Comparison of ENCODE assay signal across 8 mouse cellular contexts in genomic region chr13:54302351-54303070, GRCm38 (mm10).
DNase-seq lines count a peak whose midpoint lies in the region; ATAC-seq and TF ChIP-seq lines count a peak whose summit lies in the region.

No protein-coding gene starts in this region.

- no peak for ATAC-seq in CD4-positive, CD25-positive, alpha-beta regulatory T cell, adult 4 months
- ATAC-seq in heart, postnatal 0 days (ENCODE audit: insufficient read depth, low read depth): peak; percentile 40

- peaks cover 12% of the 10 kb centered on the region for H3K27me3 ChIP-seq in embryonic facial prominence, embryonic 10.5 days (replicated peaks; ENCODE audit: low read depth, poor library complexity, severe bottlenecking)
- no peaks in the 10 kb centered on the region for H3K27me3 ChIP-seq in heart, postnatal 0 days (ENCODE audit: control insufficient read depth, insufficient read depth, low read length)

- peak overlapping the region; percentile 99 for H3K27ac ChIP-seq in embryonic facial prominence, embryonic 10.5 days (replicated peaks)
- H3K27ac ChIP-seq in heart, postnatal 0 days (ENCODE audit: low read depth): peak overlapping the region; percentile 92

- TF ChIP-seq EP300 in heart, postnatal 0 days (IDR thresholded peaks at IDR 0.05; ENCODE audit: low read depth): no peak

- H3K9ac ChIP-seq in heart, postnatal 0 days (replicated peaks; ENCODE audit: low read depth, low read length): peak overlapping the region; percentile 92

- H3K9me3 ChIP-seq in embryonic facial prominence, embryonic 10.5 days: no peaks in the 10 kb centered on the region
- no peaks in the 10 kb centered on the region for H3K9me3 ChIP-seq in heart, postnatal 0 days (replicated peaks; ENCODE audit: control insufficient read depth, low read length)

- peak; percentile 2 for DNase-seq in CD4-positive, CD25-positive, alpha-beta regulatory T cell, adult 2 months (ENCODE audit: low read depth, low spot score)
- DNase-seq in adrenal gland, adult 2 months: peak; percentile 73
- DNase-seq in embryonic facial prominence, embryonic 10.5 days (ENCODE audit: low spot score): peak; percentile 75
- DNase-seq in heart, postnatal 0 days (ENCODE audit: low spot score): no peak
- peak; percentile 31 to 67 for DNase-seq in kidney, postnatal 36 days
- DNase-seq in lung, postnatal 4 days: peak; percentile 52 to 58
- DNase-seq in right cerebral cortex, postnatal 25 days: peak; percentile 65

- peak overlapping the region; percentile 92 for H3K4me3 ChIP-seq in embryonic facial prominence, embryonic 10.5 days
- H3K4me3 ChIP-seq in heart, postnatal 0 days (ENCODE audit: low read depth, low read length): peak overlapping the region; percentile 66

- H3K4me1 ChIP-seq in embryonic facial prominence, embryonic 10.5 days: peaks cover 33% of the 10 kb centered on the region
- H3K4me1 ChIP-seq in heart, postnatal 0 days (ENCODE audit: control insufficient read depth, insufficient read depth): peaks cover 15% of the 10 kb centered on the region

- no peaks in the 10 kb centered on the region for H3K36me3 ChIP-seq in embryonic facial prominence, embryonic 10.5 days (replicated peaks)
- no peaks in the 10 kb centered on the region for H3K36me3 ChIP-seq in heart, postnatal 0 days (replicated peaks; ENCODE audit: control insufficient read depth, insufficient read depth, low read length)

- H3K4me2 ChIP-seq in heart, postnatal 0 days (ENCODE audit: low read depth, low read length): peak overlapping the region; percentile 86

- WGBS in embryonic facial prominence, embryonic 10.5 days: under 1% methylated on average over 57 of the region's 58 CpGs
- 2% methylated on average over 54 of the region's 58 CpGs for WGBS in heart, postnatal 0 days

- no peak for TF ChIP-seq CTCF in heart, postnatal 0 days (IDR thresholded peaks at IDR 0.05; ENCODE audit: low read depth)
